Comparison of ENCODE assay signal across 15 mouse cellular contexts in genomic region chr2:73268281-73268680, GRCm38 (mm10). TPM values are rescaled to one million over a fixed set of nuclear protein-coding genes. Genes with fewer than 3 reads are reported as not detected.
A peak's percentile ranks its signal among the peaks of the same experiment; 100 is the strongest.
DNase-seq lines count a peak whose midpoint lies in the region; ATAC-seq lines count a peak whose summit lies in the region.
"Had no signal": no experiment of that assay in that cellular context is flagged by ENCODE, and none has a peak within 500 bp of the region (broad histone marks: within the 10 kb centered on the region; RNA-seq: fewer than 3 reads in every experiment).

No protein-coding gene starts in this region.

- peak; percentile 54 for DNase-seq in neural tube, embryonic 10.5 days (ENCODE audit: extremely low spot score, low spot score)
- peak; percentile 39 for DNase-seq in mesoderm, embryonic 11.5 days (ENCODE audit: low read depth, low spot score)
- no peak for DNase-seq in right cerebral cortex, adult 18-20 months
- no peak for DNase-seq in gastrocnemius, postnatal 4 days (ENCODE audit: low spot score in 2 of 2)
- DNase-seq: adrenal gland, adult 2 months; thymus, postnatal 4 days had no signal

- no peak for ATAC-seq in neural tube, embryonic 15.5 days (ENCODE audit: low FRiP score)
- ATAC-seq in forebrain, embryonic 12.5 days (ENCODE audit: low FRiP score), result no peak
- ATAC-seq in erythroblast, adult 5-6 weeks (replicated peaks; ENCODE audit: low FRiP score, poor library complexity, severe bottlenecking), result no peak

- H3K27me3 ChIP-seq in neural tube, embryonic 15.5 days (replicated peaks), result peaks cover 77% of the 10 kb centered on the region
- peaks cover 89% of the 10 kb centered on the region for H3K27me3 ChIP-seq in forebrain, embryonic 12.5 days

- H3K4me1 ChIP-seq in neural tube, embryonic 15.5 days, result peaks cover 34% of the 10 kb centered on the region
- H3K4me1 ChIP-seq in forebrain, embryonic 12.5 days, result peaks cover 59% of the 10 kb centered on the region

- H3K9ac ChIP-seq in neural tube, embryonic 15.5 days (replicated peaks), result no peak overlapping the region
- H3K9ac ChIP-seq in forebrain, embryonic 12.5 days, result no peak overlapping the region
- H3K9ac ChIP-seq: hindbrain, embryonic 14.5 days; liver, embryonic 14.5 days; midbrain, embryonic 12.5 days had no signal

- WGBS in neural tube, embryonic 15.5 days, result 6% methylated on average over 12 of the region's 12 CpGs
- under 1% methylated on average over 12 of the region's 12 CpGs for WGBS in forebrain, embryonic 12.5 days

- no peak overlapping the region for H3K27ac ChIP-seq in neural tube, embryonic 15.5 days (replicated peaks)
- H3K27ac ChIP-seq in forebrain, embryonic 12.5 days, result peak overlapping the region; percentile 63
- H3K27ac ChIP-seq: hindbrain, embryonic 14.5 days; layer of hippocampus, adult 2 months; liver, embryonic 14.5 days; midbrain, embryonic 12.5 days had no signal

- no peaks in the 10 kb centered on the region for H3K9me3 ChIP-seq in neural tube, embryonic 15.5 days (replicated peaks)
- H3K9me3 ChIP-seq in forebrain, embryonic 12.5 days, result no peaks in the 10 kb centered on the region
- H3K9me3 ChIP-seq: midbrain, embryonic 12.5 days had no signal

- no peak overlapping the region for H3K4me2 ChIP-seq in neural tube, embryonic 15.5 days
- H3K4me2 ChIP-seq in forebrain, embryonic 12.5 days, result peak overlapping the region; percentile 42
- H3K4me2 ChIP-seq: hindbrain, embryonic 14.5 days; midbrain, embryonic 12.5 days had no signal

- no peaks in the 10 kb centered on the region for H3K36me3 ChIP-seq in neural tube, embryonic 15.5 days
- H3K36me3 ChIP-seq in forebrain, embryonic 12.5 days (replicated peaks), result no peaks in the 10 kb centered on the region
- H3K36me3 ChIP-seq: midbrain, embryonic 12.5 days had no signal

- H3K4me3 ChIP-seq in neural tube, embryonic 15.5 days (replicated peaks), result no peak overlapping the region
- 0 out of 2 replicates have a peak overlapping the region, but pooled peaks have one; percentile 14 for H3K4me3 ChIP-seq in forebrain, embryonic 12.5 days (replicated peaks)
- H3K4me3 ChIP-seq: layer of hippocampus, adult 2 months; midbrain, embryonic 12.5 days had no signal

RNA-seq across cellular contexts. Expression of gene Sp9, which starts 3.4 kb away (rescaled TPM):
- polyA plus RNA-seq in neural tube, embryonic 15.5 days (2015; fragmentation: Nextera tagmentation; extraction: Ambion mirVana), result 1.1 and 1.4 TPM in 2 replicates
- polyA plus RNA-seq in forebrain, embryonic 12.5 days (2016; fragmentation: Nextera tagmentation; extraction: Ambion mirVana), result 12.9 and 16.1 TPM in 2 replicates
- total RNA-seq in erythroblast, adult 5-6 weeks (2015; ENCODE audit: low replicate concordance), result not detected in 2 replicates
- total RNA-seq in erythroblast, adult 5-6 weeks (2017; ENCODE audit: low replicate concordance), result 0.51 TPM in 1 of 2 replicates, not detected in the other
- not detected for total RNA-seq in gastrocnemius, postnatal 4 days (2021)
- total RNA-seq: adrenal gland, adult 2 months had no signal
- polyA plus RNA-seq: adrenal gland, adult 2 months; gonadal fat pad, adult 2 months; heart, embryonic 14.5 days had no signal

RNA-seq across cellular contexts. Expression of gene Scrn3, which starts 44.1 kb away (rescaled TPM):
- 9.8 TPM in 2 replicates for polyA plus RNA-seq in neural tube, embryonic 15.5 days (2015; fragmentation: Nextera tagmentation; extraction: Ambion mirVana)
- 10.9 and 12.7 TPM in 2 replicates for polyA plus RNA-seq in forebrain, embryonic 12.5 days (2016; fragmentation: Nextera tagmentation; extraction: Ambion mirVana)
- total RNA-seq in erythroblast, adult 5-6 weeks (2015; ENCODE audit: low replicate concordance), result 19.2 and 21.1 TPM in 2 replicates
- 32.5 and 33.6 TPM in 2 replicates for total RNA-seq in erythroblast, adult 5-6 weeks (2017; ENCODE audit: low replicate concordance)
- 10 to 100 TPM; 14.9 to 15.4 TPM for total RNA-seq in gastrocnemius, postnatal 4 days (2021)

RNA-seq across cellular contexts. Expression of gene Cir1, which starts 44.2 kb away (rescaled TPM):
- polyA plus RNA-seq in neural tube, embryonic 15.5 days (2015; fragmentation: Nextera tagmentation; extraction: Ambion mirVana), result 23.1 and 26.9 TPM in 2 replicates
- 24.0 and 26.1 TPM in 2 replicates for polyA plus RNA-seq in forebrain, embryonic 12.5 days (2016; fragmentation: Nextera tagmentation; extraction: Ambion mirVana)
- 57.6 and 67.9 TPM in 2 replicates for total RNA-seq in erythroblast, adult 5-6 weeks (2015; ENCODE audit: low replicate concordance)
- total RNA-seq in erythroblast, adult 5-6 weeks (2017; ENCODE audit: low replicate concordance), result 76.7 and 127 TPM in 2 replicates
- total RNA-seq in gastrocnemius, postnatal 4 days (2021), result 10 to 100 TPM; 16.3 to 16.9 TPM

RNA-seq across cellular contexts. Expression of gene Ola1, which starts 49.6 kb away (rescaled TPM):
- 111 and 117 TPM in 2 replicates for polyA plus RNA-seq in neural tube, embryonic 15.5 days (2015; fragmentation: Nextera tagmentation; extraction: Ambion mirVana)
- 104 and 106 TPM in 2 replicates for polyA plus RNA-seq in forebrain, embryonic 12.5 days (2016; fragmentation: Nextera tagmentation; extraction: Ambion mirVana)
- total RNA-seq in erythroblast, adult 5-6 weeks (2015; ENCODE audit: low replicate concordance), result 31.8 and 31.9 TPM in 2 replicates
- total RNA-seq in erythroblast, adult 5-6 weeks (2017; ENCODE audit: low replicate concordance), result 23.3 and 27.5 TPM in 2 replicates
- total RNA-seq in gastrocnemius, postnatal 4 days (2021), result 100 to 1,000 TPM in 1 of 2 experiments, 10 to 100 TPM in 1; 95.9 to 103 TPM

Comparison
In these comparisons a context has a peak if more than half of its experiments do, and no peak if none do; other contexts are left out.
1. DNase-seq: peak in neural tube, embryonic 10.5 days (single experiment) and mesoderm, embryonic 11.5 days (single experiment); none in right cerebral cortex, adult 18-20 months (single experiment) and gastrocnemius, postnatal 4 days (0 of 2).